Mouse (Mus musculus) CH12.LX (cell line): ENCODE results near the gene Nol3. TPM values are rescaled to one million over a fixed set of nuclear protein-coding genes. Genes with fewer than 3 reads are reported as not detected.

Source experiments
- DNase-seq: peaks from one replicate; pipeline ENCODE4 v3.0.0-alpha.2; 2013; ENCODE audit errors: extremely low read depth
- H3K27ac ChIP-seq: 2 replicates; pipeline ENCODE4 v1.5.1; 2012; ENCODE audit warnings: low read depth, mild to moderate bottlenecking, control low read depth, moderate library complexity; ENCODE audit not compliant: insufficient read depth
- H3K27me3 ChIP-seq: replicated peaks from 2 replicates; pipeline ENCODE3; 2012; ENCODE audit warnings: inconsistent platforms
- H3K36me3 ChIP-seq, 2 experiments: replicated peaks in 1 of 2; 2 replicates each; pipeline versions ENCODE3 to v1.6.1; 2012; ENCODE audit warnings: inconsistent platforms in 1 of 2, low read length in 1 of 2, mild to moderate bottlenecking in 1 of 2, mixed read lengths in 1 of 2, moderate library complexity in 1 of 2; ENCODE audit not compliant: control insufficient read depth in 1 of 2, insufficient read depth in 1 of 2
- H3K4me1 ChIP-seq, 2 experiments: 2 replicates each; pipeline ENCODE4 v1.6.1; 2012; ENCODE audit warnings: inconsistent platforms in 1 of 2, moderate library complexity in 1 of 2; ENCODE audit not compliant: insufficient read depth in 2 of 2, control insufficient read depth in 1 of 2
- H3K4me2 ChIP-seq: 2 replicates; pipeline ENCODE4 v1.6.1; 2012; ENCODE audit warnings: low read depth, mild to moderate bottlenecking, control low read depth; ENCODE audit not compliant: poor library complexity, insufficient read depth, severe bottlenecking
- H3K4me3 ChIP-seq, 3 experiments: fragments of 150-350 bp in 1 of 3; sonication (generic) in 1 of 3; replicated peaks in 1 of 3; 2 replicates each; pipeline versions ENCODE3 to v1.5.1; 2011 to 2012; ENCODE audit warnings: low read depth in 2 of 3, low read length in 2 of 3, mild to moderate bottlenecking in 2 of 3, moderate library complexity in 2 of 3, control low read depth in 1 of 3, improper control_type of control experiment in 1 of 3, inconsistent platforms in 1 of 3, mixed read lengths in 1 of 3; ENCODE audit not compliant: poor library complexity in 1 of 3
- H3K79me2 ChIP-seq: replicated peaks from 2 replicates; pipeline ENCODE4 v1.6.1; 2012; ENCODE audit warnings: mild to moderate bottlenecking, moderate library complexity; ENCODE audit not compliant: control insufficient read depth, poor library complexity, insufficient read depth, severe bottlenecking; ENCODE audit errors: extremely low read depth
- H3K9ac ChIP-seq: 2 replicates; pipeline ENCODE4 v1.6.1; 2012; ENCODE audit warnings: low read depth, mild to moderate bottlenecking, control low read depth, moderate library complexity; ENCODE audit not compliant: insufficient read depth
- H3K9me3 ChIP-seq: replicated peaks from 2 replicates; pipeline ENCODE3; 2012; ENCODE audit warnings: low read length, inconsistent platforms, mixed read lengths
- BHLHE40 ChIP-seq: IDR thresholded peaks from 2 replicates; pipeline ENCODE4 v1.6.1; 2011; ENCODE audit warnings: mild to moderate bottlenecking, low read depth, low read length, improper control_type of control experiment
- CHD1 ChIP-seq: IDR thresholded peaks from 2 replicates; pipeline ENCODE4 v1.6.1; 2012; ENCODE audit warnings: low read depth, low read length, improper control_type of control experiment, inconsistent platforms
- CHD2 ChIP-seq: IDR thresholded peaks from 2 replicates; pipeline ENCODE4 v1.6.1; 2011; ENCODE audit warnings: low read length, improper control_type of control experiment
- ELF1 ChIP-seq: IDR thresholded peaks from 2 replicates; pipeline ENCODE4 v1.6.1; 2014; ENCODE audit warnings: low read depth, mild to moderate bottlenecking, inconsistent platforms, low read length, improper control_type of control experiment
- EP300 ChIP-seq: IDR thresholded peaks from 2 replicates; pipeline ENCODE4 v1.6.1; 2011; ENCODE audit warnings: low read length, improper control_type of control experiment
- KAT2A ChIP-seq: IDR thresholded peaks from 2 replicates; pipeline ENCODE4 v1.6.1; 2012; ENCODE audit warnings: low read length, improper control_type of control experiment, inconsistent platforms; ENCODE audit not compliant: insufficient replicate concordance
- MAZ ChIP-seq: IDR thresholded peaks from 2 replicates; pipeline ENCODE4 v1.6.1; 2012; ENCODE audit warnings: low read depth, mild to moderate bottlenecking, inconsistent platforms, low read length, improper control_type of control experiment, moderate library complexity
- MEF2A ChIP-seq: IDR thresholded peaks from 2 replicates; pipeline ENCODE4 v1.6.1; 2014; ENCODE audit warnings: low read depth, mild to moderate bottlenecking, inconsistent platforms, low read length, improper control_type of control experiment, borderline replicate concordance
- NRF1 ChIP-seq: IDR thresholded peaks from 2 replicates; pipeline ENCODE4 v1.6.1; 2014; ENCODE audit warnings: low read depth, mild to moderate bottlenecking, inconsistent platforms, low read length, improper control_type of control experiment, moderate library complexity
- PAX5 ChIP-seq: IDR thresholded peaks from 2 replicates; pipeline ENCODE4 v1.6.1; 2012; ENCODE audit warnings: low read length, inconsistent platforms, mixed read lengths
- POLR2A ChIP-seq: IDR thresholded peaks from 2 replicates; pipeline ENCODE4 v1.6.1; 2011; ENCODE audit warnings: low read depth, mild to moderate bottlenecking, improper control_type of control experiment, low read length
- RAD21 ChIP-seq: IDR thresholded peaks from 2 replicates; pipeline ENCODE4 v1.6.1; 2011; ENCODE audit warnings: low read depth, mild to moderate bottlenecking, low read length, improper control_type of control experiment, moderate library complexity
- UBTF ChIP-seq: IDR thresholded peaks from 2 replicates; pipeline ENCODE4 v1.6.1; 2012; ENCODE audit warnings: low read depth, mild to moderate bottlenecking, inconsistent platforms, low read length, improper control_type of control experiment, moderate library complexity
- USF2 ChIP-seq: conservative IDR thresholded peaks from 2 replicates; pipeline ENCODE4 v1.6.1; 2011; ENCODE audit warnings: low read depth, low read length, improper control_type of control experiment
- ZC3H11A ChIP-seq: IDR thresholded peaks from 2 replicates; pipeline ENCODE4 v1.6.1; 2012; ENCODE audit warnings: low read depth, mild to moderate bottlenecking, inconsistent platforms, low read length, improper control_type of control experiment
- ZKSCAN1 ChIP-seq: IDR thresholded peaks from 2 replicates; pipeline ENCODE4 v1.6.1; 2012; ENCODE audit warnings: low read depth, inconsistent platforms, low read length, improper control_type of control experiment, borderline replicate concordance
- ZMIZ1 ChIP-seq: IDR thresholded peaks from 2 replicates; pipeline ENCODE4 v1.6.1; 2012; ENCODE audit warnings: low read depth, mild to moderate bottlenecking, inconsistent platforms, low read length, improper control_type of control experiment
- ZNF384 ChIP-seq: IDR thresholded peaks from 2 replicates; pipeline ENCODE4 v1.6.1; 2012; ENCODE audit warnings: low read depth, low read length, improper control_type of control experiment, inconsistent platforms
- dilution Hi-C: fragments of 300-500 bp; cut with MboI; formaldehyde crosslinking; loops from 2 replicates; pipeline ENCODE4 v1.14.3; 2020; ENCODE audit warnings: low sequenced_read_pairs; ENCODE audit not compliant: extremely low pct_unique_long_range_greater_than_20kb, extremely low pct_ligation_motif_present
- in situ Hi-C: fragments of 300-500 bp; cut with MboI; formaldehyde crosslinking; loops from 3 replicates; pipeline ENCODE4 v1.14.3; 2019; ENCODE audit warnings: low sequenced_read_pairs, low pct_ligation_motif_present, low pct_unique_long_range_greater_than_20kb, mixed read lengths
- polyA plus RNA-seq: library from polyadenylated mRNA; unstranded; fragments of >175 nt; gene quantifications from 2 replicates; pipeline ENCODE4 v1.2.1, GENCODE M21; 2012; ENCODE audit warnings: low read depth; ENCODE audit not compliant: insufficient read length
- total RNA-seq, 2 experiments: library from RNA; depleted of rRNA; stranded (reverse); fragments of 300-350 nt in 1 of 2; fragments of >200 nt in 1 of 2; gene quantifications; 2 replicates each; pipeline ENCODE4 v1.2.3; 2012 to 2014

The Nol3 gene
- total and polyA plus RNA-seq, 3 experiments = 0.31 to 0.34 TPM; not detected in 1

GRCm38 (mm10) chr8:105307670-105308069, 31.7 kb downstream of the Nol3 start:
- peaks cover 3 to 38% of the 10 kb centered on the region in 2 experiments for H3K4me1 ChIP-seq
- H3K27me3 ChIP-seq = no peaks in the 10 kb centered on the region
- no peak for DNase-seq
- H3K9me3 ChIP-seq = peaks cover 2% of the 10 kb centered on the region
- H3K4me3 ChIP-seq = no peak overlapping the region
- H3K4me2 ChIP-seq = no peak overlapping the region
- TF ChIP-seq ZC3H11A = no peak
- TF ChIP-seq, all 38 proteins: peak for 0
- Histone ChIP-seq H3K36me3 (peaks cover 88 to 97% of the 10 kb centered on the region in 2 experiments), H3K9ac (no peak overlapping the region), H3K27ac (no peak overlapping the region), H3K79me2 (no peaks in the 10 kb centered on the region)
- in situ Hi-C loops (no loop called here), dilution Hi-C loops (no loop called here)

- DNase-seq = no peak
- Histone ChIP-seq H3K79me2 (no peaks in the 10 kb centered on the region), H3K4me3 (no peak overlapping the region), H3K9ac (no peak overlapping the region), H3K4me2 (no peak overlapping the region), H3K27ac (no peak overlapping the region), H3K36me3 (peaks cover 89 to 98% of the 10 kb centered on the region in 2 experiments), H3K9me3 (peaks cover 2% of the 10 kb centered on the region), H3K27me3 (no peaks in the 10 kb centered on the region), H3K4me1 (peaks cover 3 to 33% of the 10 kb centered on the region in 2 experiments)
- TF ChIP-seq ELF1 = no peak
- no peak for TF ChIP-seq KAT2A
- TF ChIP-seq CHD1 = no peak
- no peak for TF ChIP-seq MAZ
- no peak for TF ChIP-seq PAX5
- no peak for TF ChIP-seq NRF1
- no peak for TF ChIP-seq ZC3H11A
- TF ChIP-seq POLR2A = no peak
- no peak for TF ChIP-seq EP300
- no peak for TF ChIP-seq UBTF
- TF ChIP-seq CHD2 = no peak
- TF ChIP-seq RAD21 = no peak
- TF ChIP-seq BHLHE40 = no peak
- TF ChIP-seq MEF2A = no peak
- TF ChIP-seq ZNF384 = no peak
- TF ChIP-seq USF2 = no peak
- no peak for TF ChIP-seq ZMIZ1
- TF ChIP-seq ZKSCAN1 = no peak
- in situ Hi-C loops (no loop called here), dilution Hi-C loops (no loop called here)
These were observed 32.5 kb downstream of the Nol3 start for GRCm38 (mm10) chr8:105308428-105308827.
